Comparison of ENCODE assay signal across 7 mouse cellular contexts in genomic region chrX:20819204-20819628, GRCm38 (mm10). TPM values are rescaled to one million over a fixed set of nuclear protein-coding genes. Genes with fewer than 3 reads are reported as not detected.
DNase-seq lines count a peak whose midpoint lies in the region; ATAC-seq lines count a peak whose summit lies in the region.

No protein-coding gene starts in this region.

- peak overlapping the region; percentile 56 for H3K9ac ChIP-seq in intestine, embryonic 16.5 days (ENCODE audit: low read depth, low read length)
- H3K9ac ChIP-seq in midbrain, embryonic 12.5 days (replicated peaks), result no peak overlapping the region; the same call in 1 of the 2 replicates

- H3K27ac ChIP-seq in intestine, embryonic 16.5 days (ENCODE audit: low read length), result no peak overlapping the region; the same call in 1 of the 2 replicates
- 0 out of 2 replicates have a peak overlapping the region, but pooled peaks have one; percentile 46 for H3K27ac ChIP-seq in limb, embryonic 10.5 days
- H3K27ac ChIP-seq in midbrain, embryonic 12.5 days (replicated peaks), result peak overlapping the region; percentile 71

- no peaks in the 10 kb centered on the region for H3K27me3 ChIP-seq in intestine, embryonic 16.5 days (replicated peaks; ENCODE audit: control insufficient read depth, insufficient read depth, low read length)
- no peaks in the 10 kb centered on the region for H3K27me3 ChIP-seq in limb, embryonic 10.5 days (ENCODE audit: low read depth, poor library complexity, severe bottlenecking)
- H3K27me3 ChIP-seq in midbrain, embryonic 12.5 days, result no peaks in the 10 kb centered on the region

- peak overlapping the region; percentile 44 for H3K4me3 ChIP-seq in intestine, embryonic 16.5 days (ENCODE audit: low read length)
- peak overlapping the region; percentile 39 for H3K4me3 ChIP-seq in limb, embryonic 10.5 days
- peak overlapping the region; percentile 27 for H3K4me3 ChIP-seq in midbrain, embryonic 12.5 days

- peak; percentile 95 for ATAC-seq in intestine, embryonic 16.5 days
- peak; percentile 96 for ATAC-seq in midbrain, embryonic 12.5 days (ENCODE audit: low FRiP score, low read depth)

- H3K4me1 ChIP-seq in intestine, embryonic 16.5 days (ENCODE audit: control insufficient read depth, insufficient read depth, low read length), result no peaks in the 10 kb centered on the region
- H3K4me1 ChIP-seq in limb, embryonic 10.5 days, result peaks cover 6% of the 10 kb centered on the region
- H3K4me1 ChIP-seq in midbrain, embryonic 12.5 days, result peaks cover 3% of the 10 kb centered on the region; the same call in 1 of the 2 replicates

- H3K36me3 ChIP-seq in intestine, embryonic 16.5 days (ENCODE audit: control insufficient read depth, insufficient read depth, low read length), result no peaks in the 10 kb centered on the region
- no peaks in the 10 kb centered on the region for H3K36me3 ChIP-seq in limb, embryonic 10.5 days
- H3K36me3 ChIP-seq in midbrain, embryonic 12.5 days, result no peaks in the 10 kb centered on the region

- H3K9me3 ChIP-seq in intestine, embryonic 16.5 days (ENCODE audit: control insufficient read depth, low read length), result no peaks in the 10 kb centered on the region
- no peaks in the 10 kb centered on the region for H3K9me3 ChIP-seq in limb, embryonic 10.5 days (replicated peaks)
- H3K9me3 ChIP-seq in midbrain, embryonic 12.5 days, result no peaks in the 10 kb centered on the region

- intact Hi-C loops in gastrocnemius, postnatal 36 days (cut with DNase I), result loop anchor here (5.0 kb wide), 2 partner anchors 47 to 157 kb away; no protein-coding TSS in a partner anchor

- WGBS in intestine, embryonic 16.5 days, result 18% methylated on average over 19 of the region's 19 CpGs
- WGBS in limb, embryonic 10.5 days, result 19% methylated on average over 19 of the region's 19 CpGs
- 24% methylated on average over 18 of the region's 19 CpGs for WGBS in midbrain, embryonic 12.5 days

- H3K4me2 ChIP-seq in intestine, embryonic 16.5 days (ENCODE audit: low read depth, low read length), result peak overlapping the region; percentile 66
- peak overlapping the region; percentile 47 for H3K4me2 ChIP-seq in midbrain, embryonic 12.5 days (replicated peaks)

- peak; percentile 63 for DNase-seq in adrenal gland, adult 8-10 months
- peak; percentile 64 for DNase-seq in embryo, embryonic 11.5 days (ENCODE audit: low read depth, low spot score)
- DNase-seq in gastrocnemius, postnatal 36 days, result peak; percentile 68 to 80
- DNase-seq in limb, embryonic 10.5 days (ENCODE audit: low spot score), result peak; percentile 79
- DNase-seq in skeletal muscle tissue, adult 2 months (ENCODE audit: low read depth, low spot score), result peak; percentile 63

RNA-seq across cellular contexts. Expression of gene Araf, which starts 21.6 kb away (rescaled TPM):
- 100 to 1,000 TPM; 135 to 208 (median 162) TPM for total RNA-seq in adrenal gland, adult 8-10 months (2022)
- total RNA-seq in gastrocnemius, postnatal 36 days (2021), result 10 to 100 TPM; 73.3 to 90.0 TPM
- 113 and 116 TPM in 2 replicates for polyA plus RNA-seq in intestine, embryonic 16.5 days (2015; fragmentation: Nextera tagmentation; extraction: Ambion mirVana)
- polyA plus RNA-seq in limb, embryonic 10.5 days (2016; fragmentation: Nextera tagmentation; extraction: Ambion mirVana), result 80.8 and 96.4 TPM in 2 replicates
- 141 and 145 TPM in 2 replicates for polyA plus RNA-seq in midbrain, embryonic 12.5 days (2016; fragmentation: Nextera tagmentation; extraction: Ambion mirVana)

RNA-seq across cellular contexts. Expression of gene Timp1, which starts 50.8 kb away (rescaled TPM):
- total RNA-seq in adrenal gland, adult 8-10 months (2022), result 10 to 100 TPM; 24.7 to 50.1 (median 29.6) TPM
- total RNA-seq in gastrocnemius, postnatal 36 days (2021), result 1 to 10 TPM; 2.1 to 2.5 TPM
- polyA plus RNA-seq in intestine, embryonic 16.5 days (2015; fragmentation: Nextera tagmentation; extraction: Ambion mirVana), result 14.2 and 16.9 TPM in 2 replicates
- polyA plus RNA-seq in limb, embryonic 10.5 days (2016; fragmentation: Nextera tagmentation; extraction: Ambion mirVana), result 12.8 and 13.5 TPM in 2 replicates
- 6.9 and 7.9 TPM in 2 replicates for polyA plus RNA-seq in midbrain, embryonic 12.5 days (2016; fragmentation: Nextera tagmentation; extraction: Ambion mirVana)
